Mouse (Mus musculus) neural tube, embryonic 14.5 days (tissue): ENCODE measurements around the gene Tmem132e. TPM values are rescaled to one million over a fixed set of nuclear protein-coding genes. Genes with fewer than 3 reads are reported as not detected.
A peak's percentile ranks its signal among the peaks of the same experiment; 100 is the strongest.

ENCODE experiments used
- ATAC-seq: fragments of 200-750 bp; cut with Nextera tagmentation; 2 replicates; pipeline ENCODE4 v1.8.0; 2017; ENCODE audit warnings: low read depth, mild to moderate bottlenecking, moderate TSS enrichment, moderate library complexity
- H3K27ac ChIP-seq: fragments of 300-500 bp; sonication (generic); 2 replicates; pipeline ENCODE4 v1.5.1; 2014; ENCODE audit warnings: low read depth, mild to moderate bottlenecking, control low read depth, low read length, moderate library complexity, mixed read lengths
- H3K27me3 ChIP-seq: fragments of 300-500 bp; sonication (generic); 2 replicates; pipeline ENCODE4 v1.6.1; 2014; ENCODE audit warnings: low read length; ENCODE audit not compliant: control insufficient read depth, insufficient read depth
- H3K36me3 ChIP-seq: fragments of 300-500 bp; sonication (generic); 2 replicates; pipeline ENCODE4 v1.6.1; 2014; ENCODE audit warnings: low read length, mixed read lengths; ENCODE audit not compliant: control insufficient read depth, insufficient read depth
- H3K4me1 ChIP-seq: fragments of 300-500 bp; sonication (generic); 2 replicates; pipeline ENCODE4 v1.6.1; 2014; ENCODE audit warnings: low read length; ENCODE audit not compliant: control insufficient read depth, insufficient read depth
- H3K4me2 ChIP-seq: fragments of 300-500 bp; sonication (generic); 2 replicates; pipeline ENCODE4 v1.6.1; 2014; ENCODE audit warnings: mild to moderate bottlenecking, low read depth, low read length, control low read depth
- H3K4me3 ChIP-seq: fragments of 300-500 bp; sonication (generic); 2 replicates; pipeline ENCODE4 v1.5.1; 2014; ENCODE audit warnings: low read depth, low read length, control low read depth, mixed read lengths
- H3K9ac ChIP-seq: fragments of 300-500 bp; sonication (generic); replicated peaks from 2 replicates; pipeline ENCODE4 v1.6.1; 2014; ENCODE audit warnings: low read depth, mild to moderate bottlenecking, control low read depth, low read length, mixed read lengths
- H3K9me3 ChIP-seq: fragments of 300-500 bp; sonication (generic); 2 replicates; pipeline ENCODE4 v1.6.1; 2016; ENCODE audit warnings: low read length; ENCODE audit not compliant: control insufficient read depth
- WGBS: fragments of 180-500 bp; shearing (Covaris S2); extraction: QIAGEN DNeasy Blood & Tissue Kit; methylation state at CpG from one replicate; pipeline ENCODE4 v1.1.7; 2014; 5-methylcytosine and 5-hydroxymethylcytosine counted together
- polyA plus RNA-seq: library from polyadenylated mRNA; unstranded; fragments of >200 nt; fragmentation: Nextera tagmentation; extraction: Ambion mirVana; gene quantifications from 2 replicates; pipeline ENCODE4 v1.2.1, GENCODE M21; 2014

Tmem132e gene
- polyA plus RNA-seq, 1 experiment from 2014 or later = 5.8 TPM

DNA sequence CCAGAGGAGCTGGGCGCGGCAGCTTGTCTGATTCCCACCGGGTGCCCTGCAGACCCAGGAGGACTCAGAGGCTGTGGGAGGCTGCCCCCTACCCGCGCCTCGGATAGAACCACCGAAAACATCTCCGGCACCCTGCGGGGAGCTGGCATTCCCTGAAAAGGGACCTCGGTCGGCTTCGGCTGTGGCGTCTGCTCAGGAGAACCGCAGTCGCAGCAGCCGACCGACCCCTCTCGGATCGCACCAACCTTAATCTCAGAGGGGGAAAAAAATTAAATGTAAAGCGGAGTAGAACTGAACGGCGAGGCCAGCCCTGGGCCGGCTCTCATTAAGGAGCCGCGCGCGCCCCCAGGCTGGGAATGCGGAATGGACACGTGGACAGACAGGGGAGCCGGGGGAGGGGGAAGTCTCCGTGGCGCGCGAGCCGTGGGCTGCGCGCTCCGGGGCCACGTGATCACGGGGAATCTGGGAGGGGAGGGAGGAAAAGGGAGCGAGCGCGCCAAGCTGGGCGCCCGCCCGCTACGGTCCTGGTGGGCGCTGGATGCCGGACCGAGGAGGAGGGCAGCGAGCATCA lies 1.6 kb upstream of the Tmem132e start:
- ATAC-seq = peak; percentile 74
- H3K9me3 ChIP-seq = no peaks in the 10 kb centered on the region
- peak overlapping the region; percentile 78 for H3K9ac ChIP-seq
- H3K4me2 ChIP-seq = peak overlapping the region; percentile 97
- peaks cover 6% of the 10 kb centered on the region; the same call in 1 of the 2 replicates for H3K4me1 ChIP-seq
- no peaks in the 10 kb centered on the region for H3K36me3 ChIP-seq
- H3K4me3 ChIP-seq = peak overlapping the region; percentile 71
- H3K27ac ChIP-seq = peak overlapping the region; percentile 59
- under 1% methylated on average over 51 of the region's 51 CpGs for WGBS
- 0 out of 2 replicates have a peak, but pooled peaks cover 3% of the 10 kb centered on the region for H3K27me3 ChIP-seq

GRCm38 (mm10) chr11:82387711-82388341 lies 874 bp upstream of the Tmem132e start:
- 0 out of 2 replicates have a peak, but pooled peaks cover 3% of the 10 kb centered on the region for H3K27me3 ChIP-seq
- H3K9ac ChIP-seq = peak overlapping the region; percentile 78
- H3K36me3 ChIP-seq = no peaks in the 10 kb centered on the region
- under 1% methylated on average over 47 of the region's 47 CpGs for WGBS
- peak overlapping the region; percentile 48 for H3K27ac ChIP-seq
- H3K9me3 ChIP-seq = no peaks in the 10 kb centered on the region
- H3K4me2 ChIP-seq = peak overlapping the region; percentile 97
- H3K4me3 ChIP-seq = peak overlapping the region; percentile 71
- peaks cover 6% of the 10 kb centered on the region; the same call in 1 of the 2 replicates for H3K4me1 ChIP-seq
- no peak for ATAC-seq

GRCm38 (mm10) chr11:82389396-82390291 lies 944 bp downstream of the Tmem132e start:
- Histone ChIP-seq H3K4me2 (peak overlapping the region; percentile 97), H3K27me3 (0 out of 2 replicates have a peak, but pooled peaks cover 3% of the 10 kb centered on the region), H3K4me1 (peaks cover 6% of the 10 kb centered on the region; the same call in 1 of the 2 replicates), H3K9ac (peak overlapping the region; percentile 78), H3K4me3 (peak overlapping the region; percentile 71), H3K9me3 (no peaks in the 10 kb centered on the region), H3K27ac (peak overlapping the region; percentile 52), H3K36me3 (no peaks in the 10 kb centered on the region)
- peak; percentile 35 for ATAC-seq
- under 1% methylated on average over 58 of the region's 69 CpGs for WGBS

DNA sequence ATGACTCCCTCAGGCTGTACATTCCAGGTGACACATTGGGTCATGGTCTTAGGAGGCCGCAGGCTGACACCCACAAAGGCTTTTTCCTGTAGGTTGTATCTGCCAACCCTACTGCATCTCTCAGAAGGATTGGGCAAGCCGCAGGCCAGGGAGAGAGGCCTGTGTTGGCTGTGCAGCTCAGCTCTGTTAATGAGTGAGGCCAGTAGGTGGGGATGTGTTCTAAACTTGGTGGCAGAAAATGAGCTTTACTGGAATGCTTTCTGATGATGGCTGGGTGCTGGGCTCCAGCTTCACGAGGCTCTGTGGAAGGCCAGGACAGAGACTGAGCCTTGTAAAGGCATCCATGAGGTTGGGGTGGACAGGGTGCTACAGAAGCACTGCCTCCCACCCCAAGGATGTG lies 3.6 kb downstream of the Tmem132e start:
- Histone ChIP-seq H3K4me3 (no peak overlapping the region), H3K36me3 (no peaks in the 10 kb centered on the region), H3K4me1 (peaks cover 6% of the 10 kb centered on the region; the same call in 1 of the 2 replicates), H3K27me3 (0 out of 2 replicates have a peak, but pooled peaks cover 3% of the 10 kb centered on the region), H3K9me3 (no peaks in the 10 kb centered on the region), H3K27ac (no peak overlapping the region), H3K4me2 (no peak overlapping the region; the same call in 1 of the 2 replicates), H3K9ac (no peak overlapping the region)
- ATAC-seq = no peak
- WGBS = 51% methylated on average over 3 of the region's 3 CpGs

GRCm38 (mm10) chr11:82399621-82400020 lies 10.9 kb downstream of the Tmem132e start:
- no peaks in the 10 kb centered on the region for H3K36me3 ChIP-seq
- ATAC-seq = no peak
- no peaks in the 10 kb centered on the region for H3K27me3 ChIP-seq
- no peak overlapping the region for H3K9ac ChIP-seq
- 19% methylated on average over 3 of the region's 3 CpGs for WGBS
- no peak overlapping the region for H3K4me2 ChIP-seq
- H3K4me3 ChIP-seq = no peak overlapping the region
- no peaks in the 10 kb centered on the region for H3K9me3 ChIP-seq
- H3K27ac ChIP-seq = no peak overlapping the region
- no peaks in the 10 kb centered on the region for H3K4me1 ChIP-seq

DNA sequence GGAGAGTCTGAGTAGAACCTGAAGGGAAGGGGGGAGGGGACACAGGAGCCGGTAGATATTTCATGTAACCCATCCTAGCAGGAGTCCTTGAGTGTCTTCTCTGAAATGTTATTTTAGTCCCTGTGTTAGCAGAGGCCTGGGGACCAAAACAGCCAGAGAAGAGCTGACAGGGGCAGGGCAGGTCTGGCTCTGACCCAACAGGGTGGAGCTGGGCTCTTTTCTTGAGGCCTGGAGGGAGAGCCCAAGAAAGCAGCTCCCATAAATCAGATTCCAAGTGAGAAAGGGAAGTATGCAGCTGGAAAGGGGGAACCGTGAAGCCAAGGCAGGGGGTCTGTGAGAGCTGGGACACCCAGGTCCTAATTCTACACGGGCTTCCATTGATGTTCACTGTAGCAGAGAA lies 16.9 kb downstream of the Tmem132e start:
- Histone ChIP-seq H3K4me2 (no peak overlapping the region), H3K9ac (no peak overlapping the region), H3K27me3 (no peaks in the 10 kb centered on the region), H3K27ac (no peak overlapping the region), H3K36me3 (no peaks in the 10 kb centered on the region), H3K4me3 (no peak overlapping the region), H3K4me1 (peaks cover 13% of the 10 kb centered on the region; the same call in 1 of the 2 replicates), H3K9me3 (no peaks in the 10 kb centered on the region)
- ATAC-seq = no peak
- 14% methylated on average over 3 of the region's 3 CpGs for WGBS

DNA sequence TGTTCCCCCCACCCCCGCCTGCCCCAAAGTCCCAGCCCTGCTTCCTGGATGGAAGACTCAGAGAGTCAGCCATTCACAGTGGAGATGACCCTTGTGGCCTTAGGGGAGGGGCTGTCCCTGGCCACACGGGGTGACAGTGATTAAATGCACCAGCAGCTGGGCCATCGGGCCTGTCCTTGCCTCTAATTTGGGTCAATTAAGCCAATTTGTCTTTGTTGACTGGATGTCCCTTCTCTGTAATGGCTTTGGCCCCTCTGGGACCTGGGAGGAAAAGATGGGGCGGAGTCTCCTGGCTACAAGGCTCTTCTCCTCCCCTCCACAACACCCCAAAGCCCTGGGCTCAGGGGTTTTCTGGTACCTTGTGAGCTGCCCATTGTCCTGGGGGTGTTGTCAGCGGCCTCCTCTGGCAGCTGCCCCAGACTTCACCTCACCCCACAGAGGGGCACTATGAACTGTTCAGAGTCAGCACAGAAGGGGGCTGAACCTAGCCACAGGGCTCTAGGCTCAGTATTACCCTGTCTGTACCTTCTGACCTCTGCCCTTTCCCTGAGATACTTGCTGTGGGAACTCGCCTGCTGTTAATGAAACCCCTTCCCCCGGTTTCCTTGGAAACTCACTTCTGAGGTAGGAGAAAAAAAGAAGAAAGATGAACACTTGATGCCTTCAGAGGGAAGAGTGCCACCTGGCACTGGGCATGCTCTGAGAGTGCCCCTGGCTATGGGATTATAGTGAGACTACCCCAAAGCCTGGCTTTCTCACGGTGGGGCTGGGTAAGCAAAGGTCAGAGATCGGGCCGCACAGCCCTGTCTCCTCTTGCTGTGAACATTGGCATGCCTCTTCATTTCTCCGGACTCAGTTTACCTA lies 17.9 kb downstream of the Tmem132e start:
- H3K4me1 ChIP-seq = peaks cover 13% of the 10 kb centered on the region; the same call in 1 of the 2 replicates
- 15% methylated on average over 11 of the region's 11 CpGs for WGBS
- H3K9ac ChIP-seq = no peak overlapping the region
- 0 out of 2 replicates have a peak, but pooled peaks have one; percentile 11 for ATAC-seq
- no peak overlapping the region for H3K27ac ChIP-seq
- no peaks in the 10 kb centered on the region for H3K36me3 ChIP-seq
- H3K4me3 ChIP-seq = no peak overlapping the region
- no peak overlapping the region for H3K4me2 ChIP-seq
- no peaks in the 10 kb centered on the region for H3K9me3 ChIP-seq
- H3K27me3 ChIP-seq = no peaks in the 10 kb centered on the region

GRCm38 (mm10) chr11:82412496-82412895 lies 23.8 kb downstream of the Tmem132e start:
- no peak overlapping the region for H3K27ac ChIP-seq
- H3K9me3 ChIP-seq = no peaks in the 10 kb centered on the region
- ATAC-seq = no peak
- no peak overlapping the region for H3K9ac ChIP-seq
- H3K4me2 ChIP-seq = no peak overlapping the region
- H3K4me1 ChIP-seq = no peaks in the 10 kb centered on the region
- H3K27me3 ChIP-seq = no peaks in the 10 kb centered on the region
- 93% methylated on average over 1 of the region's 1 CpGs for WGBS
- no peak overlapping the region for H3K4me3 ChIP-seq
- no peaks in the 10 kb centered on the region for H3K36me3 ChIP-seq
